Mouse (Mus musculus): ENCODE data around the gene Aplp2. TPM values are rescaled to one million over a fixed set of nuclear protein-coding genes. Genes with fewer than 3 reads are reported as not detected.

Gene Aplp2
- polyA plus RNA-seq, 1 experiment from 2014 or later = 292 TPM

GRCm38 (mm10) chr9:31120533-31120915 lies 91.1 kb downstream of the Aplp2 start:
- H3K27ac ChIP-seq (ENCODE audit: low read length) = peak overlapping the region; percentile 33; the same call in 1 of the 2 replicates
- peaks cover 8% of the 10 kb centered on the region; the same call in 1 of the 2 replicates for H3K4me1 ChIP-seq (ENCODE audit: control insufficient read depth, insufficient read depth, low read length)
- no peak overlapping the region for H3K4me3 ChIP-seq (ENCODE audit: low read depth, low read length)
- H3K27me3 ChIP-seq (ENCODE audit: control insufficient read depth, insufficient read depth, low read length) = no peaks in the 10 kb centered on the region
- no peaks in the 10 kb centered on the region for H3K36me3 ChIP-seq (ENCODE audit: control insufficient read depth, insufficient read depth, low read length)
- 59% methylated on average over 4 of the region's 4 CpGs for WGBS
- H3K9ac ChIP-seq (replicated peaks; ENCODE audit: low read depth, low read length) = no peak overlapping the region
- H3K4me2 ChIP-seq (replicated peaks; ENCODE audit: low read depth, low read length) = no peak overlapping the region
- ATAC-seq (ENCODE audit: insufficient number of reproducible peaks, insufficient read depth, low FRiP score, low read depth) = 0 out of 2 replicates have a peak, but pooled peaks have one; percentile 43
- no peaks in the 10 kb centered on the region for H3K9me3 ChIP-seq (ENCODE audit: control insufficient read depth, low read depth, low read length)

- H3K4me2 ChIP-seq (replicated peaks; ENCODE audit: low read depth, low read length) = no peak overlapping the region
- H3K4me1 ChIP-seq (ENCODE audit: control insufficient read depth, insufficient read depth, low read length) = peaks cover 8% of the 10 kb centered on the region; the same call in 1 of the 2 replicates
- no peaks in the 10 kb centered on the region for H3K36me3 ChIP-seq (ENCODE audit: control insufficient read depth, insufficient read depth, low read length)
- H3K9me3 ChIP-seq (ENCODE audit: control insufficient read depth, low read depth, low read length) = no peaks in the 10 kb centered on the region
- H3K27me3 ChIP-seq (ENCODE audit: control insufficient read depth, insufficient read depth, low read length) = no peaks in the 10 kb centered on the region
- WGBS = 41% methylated on average over 11 of the region's 11 CpGs
- no peak for ATAC-seq (ENCODE audit: insufficient number of reproducible peaks, insufficient read depth, low FRiP score, low read depth)
- H3K4me3 ChIP-seq (ENCODE audit: low read depth, low read length) = no peak overlapping the region
- no peak overlapping the region for H3K27ac ChIP-seq (ENCODE audit: low read length)
- H3K9ac ChIP-seq (replicated peaks; ENCODE audit: low read depth, low read length) = no peak overlapping the region
Measured at GRCm38 (mm10) chr9:31119882-31120532, 91.6 kb downstream of the Aplp2 start.

- Histone ChIP-seq H3K4me1 (ENCODE audit: control insufficient read depth, insufficient read depth, low read length) (peaks cover 8% of the 10 kb centered on the region; the same call in 1 of the 2 replicates), H3K36me3 (ENCODE audit: control insufficient read depth, insufficient read depth, low read length) (no peaks in the 10 kb centered on the region), H3K9ac (replicated peaks; ENCODE audit: low read depth, low read length) (no peak overlapping the region), H3K27ac (ENCODE audit: low read length) (no peak overlapping the region), H3K4me2 (replicated peaks; ENCODE audit: low read depth, low read length) (no peak overlapping the region), H3K4me3 (ENCODE audit: low read depth, low read length) (no peak overlapping the region), H3K27me3 (ENCODE audit: control insufficient read depth, insufficient read depth, low read length) (no peaks in the 10 kb centered on the region), H3K9me3 (ENCODE audit: control insufficient read depth, low read depth, low read length) (no peaks in the 10 kb centered on the region)
- WGBS = 64% methylated on average over 5 of the region's 5 CpGs
- ATAC-seq (ENCODE audit: insufficient number of reproducible peaks, insufficient read depth, low FRiP score, low read depth) = no peak
Measured at GRCm38 (mm10) chr9:31119405-31119804, 92.2 kb downstream of the Aplp2 start.

GRCm38 (mm10) chr9:31118520-31119298 lies 92.9 kb downstream of the Aplp2 start:
- Histone ChIP-seq H3K27ac (ENCODE audit: low read length) (no peak overlapping the region), H3K4me2 (replicated peaks; ENCODE audit: low read depth, low read length) (no peak overlapping the region), H3K9ac (replicated peaks; ENCODE audit: low read depth, low read length) (no peak overlapping the region), H3K9me3 (ENCODE audit: control insufficient read depth, low read depth, low read length) (no peaks in the 10 kb centered on the region), H3K4me3 (ENCODE audit: low read depth, low read length) (no peak overlapping the region), H3K27me3 (ENCODE audit: control insufficient read depth, insufficient read depth, low read length) (no peaks in the 10 kb centered on the region), H3K4me1 (ENCODE audit: control insufficient read depth, insufficient read depth, low read length) (peaks cover 8% of the 10 kb centered on the region; the same call in 1 of the 2 replicates), H3K36me3 (ENCODE audit: control insufficient read depth, insufficient read depth, low read length) (no peaks in the 10 kb centered on the region)
- peak; percentile 81 for ATAC-seq (ENCODE audit: insufficient number of reproducible peaks, insufficient read depth, low FRiP score, low read depth)
- WGBS = 28% methylated on average over 11 of the region's 11 CpGs

GRCm38 (mm10) chr9:31117488-31117887 lies 94.1 kb downstream of the Aplp2 start:
- Histone ChIP-seq H3K36me3 (ENCODE audit: control insufficient read depth, insufficient read depth, low read length) (no peaks in the 10 kb centered on the region), H3K9ac (replicated peaks; ENCODE audit: low read depth, low read length) (no peak overlapping the region), H3K4me3 (ENCODE audit: low read depth, low read length) (no peak overlapping the region), H3K27me3 (ENCODE audit: control insufficient read depth, insufficient read depth, low read length) (no peaks in the 10 kb centered on the region), H3K27ac (ENCODE audit: low read length) (no peak overlapping the region), H3K4me2 (replicated peaks; ENCODE audit: low read depth, low read length) (no peak overlapping the region), H3K4me1 (ENCODE audit: control insufficient read depth, insufficient read depth, low read length) (peaks cover 8% of the 10 kb centered on the region; the same call in 1 of the 2 replicates), H3K9me3 (ENCODE audit: control insufficient read depth, low read depth, low read length) (no peaks in the 10 kb centered on the region)
- ATAC-seq (ENCODE audit: insufficient number of reproducible peaks, insufficient read depth, low FRiP score, low read depth) = no peak
- WGBS = 78% methylated on average over 6 of the region's 6 CpGs

GRCm38 (mm10) chr9:31117088-31117487 lies 94.5 kb downstream of the Aplp2 start:
- WGBS = 90% methylated on average over 11 of the region's 11 CpGs
- no peaks in the 10 kb centered on the region for H3K9me3 ChIP-seq (ENCODE audit: control insufficient read depth, low read depth, low read length)
- no peaks in the 10 kb centered on the region for H3K27me3 ChIP-seq (ENCODE audit: control insufficient read depth, insufficient read depth, low read length)
- H3K36me3 ChIP-seq (ENCODE audit: control insufficient read depth, insufficient read depth, low read length) = no peaks in the 10 kb centered on the region
- no peak for ATAC-seq (ENCODE audit: insufficient number of reproducible peaks, insufficient read depth, low FRiP score, low read depth)
- H3K4me1 ChIP-seq (ENCODE audit: control insufficient read depth, insufficient read depth, low read length) = peaks cover 8% of the 10 kb centered on the region; the same call in 1 of the 2 replicates
- H3K4me2 ChIP-seq (replicated peaks; ENCODE audit: low read depth, low read length) = no peak overlapping the region
- no peak overlapping the region for H3K9ac ChIP-seq (replicated peaks; ENCODE audit: low read depth, low read length)
- no peak overlapping the region for H3K27ac ChIP-seq (ENCODE audit: low read length)
- H3K4me3 ChIP-seq (ENCODE audit: low read depth, low read length) = no peak overlapping the region

- no peak for ATAC-seq (ENCODE audit: insufficient number of reproducible peaks, insufficient read depth, low FRiP score, low read depth)
- no peak overlapping the region for H3K4me2 ChIP-seq (replicated peaks; ENCODE audit: low read depth, low read length)
- H3K27ac ChIP-seq (ENCODE audit: low read length) = no peak overlapping the region
- H3K4me1 ChIP-seq (ENCODE audit: control insufficient read depth, insufficient read depth, low read length) = peaks cover 5% of the 10 kb centered on the region; the same call in 1 of the 2 replicates
- H3K4me3 ChIP-seq (ENCODE audit: low read depth, low read length) = no peak overlapping the region
- no peaks in the 10 kb centered on the region for H3K27me3 ChIP-seq (ENCODE audit: control insufficient read depth, insufficient read depth, low read length)
- H3K9me3 ChIP-seq (ENCODE audit: control insufficient read depth, low read depth, low read length) = no peaks in the 10 kb centered on the region
- H3K9ac ChIP-seq (replicated peaks; ENCODE audit: low read depth, low read length) = no peak overlapping the region
- no peaks in the 10 kb centered on the region for H3K36me3 ChIP-seq (ENCODE audit: control insufficient read depth, insufficient read depth, low read length)
Measured at GRCm38 (mm10) chr9:31115586-31115985, 96.0 kb downstream of the Aplp2 start.

- H3K27me3 ChIP-seq (ENCODE audit: control insufficient read depth, insufficient read depth, low read length) = no peaks in the 10 kb centered on the region
- WGBS = 84% methylated on average over 8 of the region's 8 CpGs
- no peak overlapping the region for H3K27ac ChIP-seq (ENCODE audit: low read length)
- no peaks in the 10 kb centered on the region for H3K36me3 ChIP-seq (ENCODE audit: control insufficient read depth, insufficient read depth, low read length)
- H3K4me3 ChIP-seq (ENCODE audit: low read depth, low read length) = no peak overlapping the region
- H3K4me1 ChIP-seq (ENCODE audit: control insufficient read depth, insufficient read depth, low read length) = no peaks in the 10 kb centered on the region
- ATAC-seq (ENCODE audit: insufficient number of reproducible peaks, insufficient read depth, low FRiP score, low read depth) = no peak
- H3K9ac ChIP-seq (replicated peaks; ENCODE audit: low read depth, low read length) = no peak overlapping the region
- no peaks in the 10 kb centered on the region for H3K9me3 ChIP-seq (ENCODE audit: control insufficient read depth, low read depth, low read length)
- no peak overlapping the region for H3K4me2 ChIP-seq (replicated peaks; ENCODE audit: low read depth, low read length)
Measured at GRCm38 (mm10) chr9:31108464-31108863, 103.2 kb downstream of the Aplp2 start.

Data from stomach, embryonic 14.5 days (tissue).